Mouse (Mus musculus) thymus, adult 2 months (tissue): Measurements from ENCODE around the gene Arhgef39.

ENCODE experiments used
- CTCF ChIP-seq: fragments of 200-500 bp; IDR thresholded peaks from 2 replicates; pipeline ENCODE4 v1.5.1; 2012; ENCODE audit warnings: mild to moderate bottlenecking, control low read depth, low read length, moderate library complexity, borderline replicate concordance; ENCODE audit not compliant: control insufficient read depth, poor library complexity, insufficient read depth; ENCODE audit errors: extremely low read depth
- POLR2A ChIP-seq: fragments of 200-500 bp; IDR thresholded peaks from 2 replicates; pipeline ENCODE4 v1.6.1; 2012; ENCODE audit warnings: mild to moderate bottlenecking, low read length, control low read depth, moderate library complexity; ENCODE audit not compliant: control insufficient read depth, poor library complexity, insufficient read depth; ENCODE audit errors: extremely low read depth

- no peak for TF ChIP-seq POLR2A
- TF ChIP-seq CTCF, result no peak
Observed at GRCm38 (mm10) chr4:43497946-43498345, 1.5 kb downstream of the Arhgef39 start.
